Mouse (Mus musculus) right cerebral cortex, adult 18-20 months (tissue): ENCODE data around the gene Gm49450.

Experiments used
- DNase-seq: peaks from one replicate; pipeline ENCODE4 v3.0.0; 2022; ENCODE audit warnings: mixed read lengths

The Gm49450 gene

GRCm38 (mm10) chr15:98985240-98985981, 32.1 kb upstream of the Gm49450 start:
- peak; percentile 85 for DNase-seq

DNA sequence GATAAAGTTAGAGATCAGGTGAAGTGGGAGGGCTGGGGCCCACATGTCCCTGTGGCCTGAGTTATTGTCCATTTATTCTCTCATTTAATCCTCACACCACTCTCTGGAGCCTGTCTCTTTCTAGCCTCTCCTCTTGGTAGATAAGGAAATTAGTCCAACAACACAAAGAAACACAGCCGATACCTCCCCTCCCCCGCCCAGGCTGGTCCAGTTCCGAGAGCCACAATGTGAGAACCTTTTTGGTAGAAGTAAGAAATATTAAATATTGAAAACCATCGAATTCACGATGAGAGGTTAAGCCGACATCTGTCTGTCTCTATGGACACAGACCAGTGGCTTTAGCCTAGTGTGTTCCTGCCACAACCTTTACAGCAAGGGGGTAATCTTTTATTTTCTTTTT, 31.3 kb upstream of the Gm49450 start:
- DNase-seq: no peak

- DNase-seq: no peak
These were observed 30.2 kb upstream of the Gm49450 start for GRCm38 (mm10) chr15:98983431-98984081.

DNA sequence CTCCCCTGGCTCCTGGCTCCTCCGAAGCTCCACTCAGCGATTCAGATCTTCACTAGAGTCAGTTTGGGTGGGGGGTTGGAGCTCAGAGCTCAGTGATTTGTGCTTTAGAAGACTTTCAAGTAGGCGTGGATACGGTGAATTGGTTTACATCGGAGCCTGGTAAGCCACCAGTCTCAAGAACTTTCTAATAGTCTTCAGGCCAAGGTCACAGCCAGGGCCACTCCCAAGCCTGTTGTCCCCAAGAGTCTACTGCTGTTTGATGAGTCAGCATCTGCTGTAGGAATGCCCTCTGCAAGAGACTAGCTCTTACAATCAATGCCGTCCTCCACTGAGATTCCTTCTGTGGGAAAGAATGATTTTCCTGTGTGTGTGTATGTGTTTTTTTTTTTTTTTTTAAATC, 28.7 kb upstream of the Gm49450 start:
- no peak for DNase-seq

GRCm38 (mm10) chr15:98980012-98980614, 26.8 kb upstream of the Gm49450 start:
- DNase-seq: no peak

- DNase-seq: no peak
These were observed 25.2 kb upstream of the Gm49450 start for GRCm38 (mm10) chr15:98978409-98979172.

DNA sequence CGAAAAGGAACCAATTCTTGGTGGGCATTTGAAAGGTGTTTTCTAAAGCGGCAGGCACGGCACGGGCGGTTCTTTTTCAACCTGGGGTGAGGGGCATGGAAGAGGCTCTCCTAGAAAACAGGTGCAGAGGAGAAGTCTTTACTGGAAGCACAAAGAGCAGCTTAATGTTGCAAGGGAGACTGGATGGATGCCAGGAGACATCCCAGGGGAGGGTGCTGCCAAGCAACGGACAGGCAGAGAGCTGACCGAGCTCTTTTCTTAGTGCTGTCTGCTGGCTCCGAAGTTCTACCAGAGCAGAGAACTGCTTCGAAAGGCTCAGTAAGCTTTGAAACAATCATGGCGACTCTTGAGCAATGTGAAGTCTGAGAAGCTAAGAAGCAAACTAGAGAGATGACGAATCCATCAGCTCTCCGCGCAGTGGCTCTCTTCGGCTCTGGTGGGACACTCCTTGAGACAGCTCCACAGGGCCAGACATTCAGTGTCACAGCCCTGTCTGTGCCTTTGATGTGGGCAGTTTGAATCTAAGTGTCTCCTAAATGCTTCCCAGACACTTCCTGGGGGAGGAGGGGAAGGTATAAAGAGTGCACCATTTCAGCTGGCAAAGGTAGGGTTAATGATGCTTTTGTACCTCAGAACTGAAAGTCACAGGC, 24.5 kb upstream of the Gm49450 start:
- peak; percentile 61 for DNase-seq

DNA sequence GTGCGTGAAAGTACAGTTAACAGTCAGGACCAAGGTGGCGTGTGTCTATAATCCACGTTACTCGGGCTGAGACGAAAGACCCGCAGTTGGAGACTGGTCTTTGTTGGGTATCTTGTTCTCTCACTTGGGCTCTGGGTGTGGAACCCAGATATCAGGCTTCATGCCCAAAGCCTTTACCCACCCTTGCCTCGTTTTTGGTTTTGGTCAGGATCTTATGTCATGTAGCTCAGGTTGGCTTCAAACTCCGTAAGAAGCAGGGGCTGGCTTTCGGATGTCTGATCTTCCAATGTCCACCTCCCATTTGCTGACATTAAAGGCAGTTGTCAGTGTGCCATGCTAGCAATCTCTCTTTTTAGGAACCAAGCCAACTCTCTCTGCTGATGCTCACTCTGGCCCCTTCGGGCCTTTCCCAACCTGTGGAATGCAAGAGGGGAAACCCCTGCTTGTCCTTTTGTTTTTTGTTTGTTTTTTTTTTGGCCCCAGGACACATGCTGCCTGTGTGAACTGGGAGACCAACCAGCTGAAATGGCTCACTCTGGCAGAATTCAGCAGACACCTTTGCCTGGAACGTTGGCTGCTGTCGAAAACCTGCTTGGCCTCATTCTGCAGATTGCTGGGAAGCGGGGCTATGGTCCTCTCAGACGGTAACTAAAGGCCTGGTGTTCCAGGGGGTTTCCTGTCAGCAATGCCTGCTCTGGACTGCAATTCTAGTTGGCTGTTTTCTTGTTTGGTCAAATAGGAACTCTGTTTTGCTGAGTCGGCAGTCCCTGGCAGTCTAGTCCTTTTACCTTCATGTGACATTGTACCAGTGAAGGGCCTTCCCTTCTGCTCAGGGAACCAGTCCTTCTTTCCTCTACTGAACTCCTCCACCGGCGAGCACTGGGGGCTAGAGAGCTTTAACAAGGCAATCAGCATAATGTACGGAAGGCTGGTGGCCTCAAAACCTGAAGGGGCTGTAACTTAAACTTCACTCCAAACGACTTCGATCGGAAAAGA, 23.7 kb upstream of the Gm49450 start:
- no peak for DNase-seq

- no peak for DNase-seq
These were observed 19.8 kb upstream of the Gm49450 start for GRCm38 (mm10) chr15:98973015-98973614.

GRCm38 (mm10) chr15:98971576-98972320, 18.4 kb upstream of the Gm49450 start:
- DNase-seq: peak; percentile 51

GRCm38 (mm10) chr15:98971111-98971510, 17.8 kb upstream of the Gm49450 start:
- DNase-seq: peak; percentile 84

GRCm38 (mm10) chr15:98969372-98970101, 16.2 kb upstream of the Gm49450 start:
- DNase-seq: no peak

DNA sequence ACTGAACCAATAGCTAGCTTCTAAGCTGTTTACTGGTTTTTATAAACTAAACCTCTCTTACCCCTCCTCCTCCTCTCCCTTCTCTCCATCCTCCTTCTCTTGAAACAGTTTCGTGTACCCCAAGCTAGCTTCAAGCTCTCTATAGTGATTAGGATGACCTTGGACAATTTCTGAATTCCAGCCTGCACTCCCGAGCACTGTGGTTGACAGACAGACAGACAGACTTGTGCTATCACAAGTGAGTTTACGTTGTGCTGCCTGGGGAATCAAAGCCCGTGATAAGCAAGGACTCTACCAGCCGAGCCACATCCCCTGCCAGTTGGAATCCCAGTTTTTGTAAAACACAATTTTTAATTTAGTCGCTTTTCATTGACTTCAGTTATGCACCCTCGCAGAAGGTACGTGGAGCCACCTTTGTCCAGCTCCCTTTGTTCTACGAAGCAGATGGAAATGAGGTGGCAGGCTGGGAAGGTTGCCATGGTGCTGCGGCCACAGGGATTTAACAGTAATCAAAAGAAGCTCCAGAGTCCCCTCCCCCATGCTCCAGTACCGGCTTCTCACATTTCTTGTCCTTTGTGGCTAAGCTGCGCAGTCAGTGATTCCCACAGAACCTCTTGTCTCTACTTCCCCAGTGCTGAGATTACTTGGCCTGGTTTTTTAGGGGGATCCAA, 15.5 kb upstream of the Gm49450 start:
- DNase-seq: peak; percentile 61

DNA sequence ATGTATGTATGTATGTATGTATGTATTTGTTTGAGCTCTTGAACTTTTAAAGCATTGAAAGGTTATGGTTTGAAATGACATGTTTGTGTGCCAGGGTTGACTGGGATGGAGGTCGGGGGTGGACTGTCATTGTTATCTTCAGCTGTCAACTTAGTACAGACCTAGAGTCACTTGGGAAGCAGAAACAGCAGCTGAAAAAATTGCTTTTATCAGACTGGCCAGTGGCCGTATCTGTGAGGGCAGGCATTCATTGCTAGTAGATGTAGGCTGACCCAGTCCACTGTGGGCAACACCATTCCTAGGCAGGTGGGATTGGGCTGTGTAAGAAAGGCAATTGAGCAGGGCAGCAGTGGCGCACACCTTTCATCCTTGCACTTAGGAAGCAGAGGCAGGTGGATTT, 6.2 kb upstream of the Gm49450 start:
- DNase-seq: no peak

GRCm38 (mm10) chr15:98958901-98959420, 5.6 kb upstream of the Gm49450 start:
- DNase-seq: no peak

DNA sequence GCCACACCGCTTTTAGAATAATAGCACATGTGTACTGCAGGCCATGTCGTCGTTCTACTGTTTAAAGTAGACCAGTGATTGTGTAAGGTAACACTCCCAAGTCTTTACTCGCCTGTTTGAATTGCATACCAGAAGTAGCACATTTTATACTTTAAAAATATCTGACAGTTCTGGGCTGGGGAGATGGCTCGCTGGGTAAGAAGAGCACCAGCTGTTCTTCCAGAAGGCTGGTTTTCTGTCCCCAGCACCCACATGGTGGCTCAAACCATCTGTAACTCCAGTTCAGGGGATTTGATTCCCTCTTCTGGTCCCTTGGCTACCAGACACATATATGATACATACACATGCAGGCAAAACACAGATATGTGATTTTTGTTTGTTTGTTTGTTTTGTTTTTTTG, 4.1 kb upstream of the Gm49450 start:
- no peak for DNase-seq

GRCm38 (mm10) chr15:98956000-98956399, 2.6 kb upstream of the Gm49450 start:
- no peak for DNase-seq

- no peak for DNase-seq
These were observed 2.0 kb upstream of the Gm49450 start for GRCm38 (mm10) chr15:98955324-98955723.
